Mouse (Mus musculus): ENCODE data around the gene Nepn.

Nepn gene

GRCm38 (mm10) chr10:52405160-52405559, 16.4 kb downstream of the Nepn start:
- DNase-seq (ENCODE audit: low read depth, low spot score), result no peak

GRCm38 (mm10) chr10:52407526-52407925, 18.8 kb downstream of the Nepn start:
- no peak for DNase-seq (ENCODE audit: low read depth, low spot score)

GRCm38 (mm10) chr10:52415020-52415419, 26.2 kb downstream of the Nepn start:
- DNase-seq (ENCODE audit: low read depth, low spot score), result no peak

- no peak for DNase-seq (ENCODE audit: low read depth, low spot score)
These were observed 27.7 kb downstream of the Nepn start for GRCm38 (mm10) chr10:52416458-52416857.

GRCm38 (mm10) chr10:52417299-52417997, 28.7 kb downstream of the Nepn start, which contains the start of gene Nus1:
Gene Nus1, plus strand, starts transcription at chr10:52417547.
- peak; percentile 99 for DNase-seq (ENCODE audit: low read depth, low spot score)

GRCm38 (mm10) chr10:52417998-52418860, 29.5 kb downstream of the Nepn start:
- no peak for DNase-seq (ENCODE audit: low read depth, low spot score)

GRCm38 (mm10) chr10:52418931-52419330, 30.2 kb downstream of the Nepn start:
- DNase-seq (ENCODE audit: low read depth, low spot score), result no peak

GRCm38 (mm10) chr10:52419402-52419801, 30.6 kb downstream of the Nepn start:
- no peak for DNase-seq (ENCODE audit: low read depth, low spot score)

GRCm38 (mm10) chr10:52420526-52420925, 31.8 kb downstream of the Nepn start:
- DNase-seq (ENCODE audit: low read depth, low spot score), result no peak

GRCm38 (mm10) chr10:52421716-52422115, 32.9 kb downstream of the Nepn start:
- DNase-seq (ENCODE audit: low read depth, low spot score), result peak; percentile 48

- peak; percentile 33 for DNase-seq (ENCODE audit: low read depth, low spot score)
These were observed 34.3 kb downstream of the Nepn start for GRCm38 (mm10) chr10:52423097-52423496.

GRCm38 (mm10) chr10:52426314-52426980, 37.7 kb downstream of the Nepn start:
- no peak for DNase-seq (ENCODE audit: low read depth, low spot score)

- no peak for DNase-seq (ENCODE audit: low read depth, low spot score)
These were observed 39.1 kb downstream of the Nepn start for GRCm38 (mm10) chr10:52427634-52428415.

GRCm38 (mm10) chr10:52430953-52431352, 42.2 kb downstream of the Nepn start:
- no peak for DNase-seq (ENCODE audit: low read depth, low spot score)

- DNase-seq (ENCODE audit: low read depth, low spot score), result no peak
These were observed 46.1 kb downstream of the Nepn start for GRCm38 (mm10) chr10:52434836-52435235.
